In genomic region chr1:136624146-136625018, GRCm38 (mm10) we compare ENCODE assay signal across 8 mouse cellular contexts. TPM values are rescaled to one million over a fixed set of nuclear protein-coding genes. Genes with fewer than 3 reads are reported as not detected.
DNase-seq lines count a peak whose midpoint lies in the region; ATAC-seq lines count a peak whose summit lies in the region.

TSS of gene Zfp281 (plus strand) at chr1:136624901.

- H3K9ac ChIP-seq in heart, embryonic 14.5 days (ENCODE audit: low read length): peak within 1 kb of the TSS; percentile 97
- peak within 1 kb of the TSS; percentile 96 for H3K9ac ChIP-seq in liver, embryonic 13.5 days
- peak within 1 kb of the TSS; percentile 96 for H3K9ac ChIP-seq in stomach, embryonic 16.5 days (ENCODE audit: low read length)

- WGBS in heart, embryonic 14.5 days: 2% methylated on average over 45 of the region's 45 CpGs
- WGBS in liver, embryonic 13.5 days (ENCODE audit: insufficient replicate concordance): 2% methylated on average over 44 of the region's 45 CpGs
- WGBS in stomach, embryonic 16.5 days: 1% methylated on average over 45 of the region's 45 CpGs

- H3K27ac ChIP-seq in heart, embryonic 14.5 days (replicated peaks in 1 of 2; ENCODE audit: control insufficient read depth in 1 of 2, insufficient read depth in 1 of 2, low read depth in 2 of 2, low read length in 2 of 2): peak within 1 kb of the TSS; percentile 80 to 93
- H3K27ac ChIP-seq in liver, embryonic 13.5 days: peak within 1 kb of the TSS; percentile 61
- peak within 1 kb of the TSS; percentile 93 for H3K27ac ChIP-seq in stomach, embryonic 16.5 days (ENCODE audit: low read length)

- peak within 1 kb of the TSS; percentile 94 for H3K4me2 ChIP-seq in heart, embryonic 14.5 days (ENCODE audit: low read length)
- H3K4me2 ChIP-seq in liver, embryonic 13.5 days: peak within 1 kb of the TSS; percentile 92
- H3K4me2 ChIP-seq in stomach, embryonic 16.5 days (ENCODE audit: low read depth, low read length): peak within 1 kb of the TSS; percentile 87

- peak; percentile 80 for ATAC-seq in CD4-positive, CD25-positive, alpha-beta regulatory T cell, adult 4 months
- peak; percentile 96 for ATAC-seq in heart, embryonic 14.5 days (ENCODE audit: insufficient number of reproducible peaks, insufficient read depth, low FRiP score, low read depth)
- peak; percentile 96 for ATAC-seq in liver, embryonic 13.5 days (ENCODE audit: low read depth)
- ATAC-seq in stomach, embryonic 16.5 days (ENCODE audit: insufficient read depth, low FRiP score): peak; percentile 98

- peaks cover 32% of the 10 kb centered on the region for H3K36me3 ChIP-seq in heart, embryonic 14.5 days (ENCODE audit: control insufficient read depth, insufficient read depth, low read length)
- H3K36me3 ChIP-seq in liver, embryonic 13.5 days: peaks cover 21% of the 10 kb centered on the region
- H3K36me3 ChIP-seq in stomach, embryonic 16.5 days (ENCODE audit: control insufficient read depth, insufficient read depth, low read length): peaks cover 7% of the 10 kb centered on the region; the same call in 1 of the 2 replicates

- H3K9me3 ChIP-seq in heart, embryonic 14.5 days (ENCODE audit: control insufficient read depth, low read length): no peaks in the 10 kb centered on the region
- no peaks in the 10 kb centered on the region for H3K9me3 ChIP-seq in liver, embryonic 13.5 days (replicated peaks)
- no peaks in the 10 kb centered on the region for H3K9me3 ChIP-seq in stomach, embryonic 16.5 days (replicated peaks; ENCODE audit: control insufficient read depth, low read length)

- DNase-seq in c-Kit-negative CD71-positive TER-119-positive erythroid progenitor cells, embryonic 14.5 days (ENCODE audit: low read depth, low spot score): peak; percentile 63
- DNase-seq in fibroblast of lung, adult 2 months (ENCODE audit: low read depth): peak; percentile 83
- DNase-seq in kidney, postnatal 14 days: peak; percentile 98
- DNase-seq in liver, embryonic 13.5 days: peak; percentile 88
- DNase-seq in neural tube, embryonic 10.5 days (ENCODE audit: extremely low spot score, low spot score): peak; percentile 98

- peaks cover 10 to 33% of the 10 kb centered on the region in 2 experiments for H3K4me1 ChIP-seq in heart, embryonic 14.5 days (ENCODE audit: control insufficient read depth in 2 of 2, insufficient read depth in 2 of 2, low read length in 2 of 2)
- H3K4me1 ChIP-seq in liver, embryonic 13.5 days (replicated peaks): peaks cover 42% of the 10 kb centered on the region
- H3K4me1 ChIP-seq in stomach, embryonic 16.5 days (ENCODE audit: control insufficient read depth, insufficient read depth, low read length): peaks cover 25% of the 10 kb centered on the region

- H3K27me3 ChIP-seq in heart, embryonic 14.5 days (ENCODE audit: control insufficient read depth, insufficient read depth, low read length): no peaks in the 10 kb centered on the region
- H3K27me3 ChIP-seq in liver, embryonic 13.5 days: no peaks in the 10 kb centered on the region
- no peaks in the 10 kb centered on the region for H3K27me3 ChIP-seq in stomach, embryonic 16.5 days (ENCODE audit: control insufficient read depth, insufficient read depth, low read length)

- H3K4me3 ChIP-seq in heart, embryonic 14.5 days (ENCODE audit: control insufficient read depth in 1 of 2, insufficient read depth in 1 of 2, low read depth in 1 of 2, low read length in 2 of 2): peak within 1 kb of the TSS; percentile 95 to 96
- peak within 1 kb of the TSS; percentile 94 for H3K4me3 ChIP-seq in liver, embryonic 13.5 days (replicated peaks)
- H3K4me3 ChIP-seq in stomach, embryonic 16.5 days (replicated peaks; ENCODE audit: low read length): peak within 1 kb of the TSS; percentile 91

RNA-seq across cellular contexts. Expression of gene Zfp281, which starts in this region (rescaled TPM):
- polyA plus RNA-seq in CD4-positive, CD25-positive, alpha-beta regulatory T cell, adult 4 months (2017; shearing (Covaris generic)): 10 to 100 TPM; 18.5 to 32.8 TPM
- 13.2 and 14.1 TPM in 2 replicates for polyA plus RNA-seq in heart, embryonic 14.5 days (2014; fragmentation: Nextera tagmentation; extraction: Ambion mirVana)
- polyA plus RNA-seq in liver, embryonic 13.5 days (2015; fragmentation: Nextera tagmentation; extraction: Ambion mirVana): 6.7 and 8.4 TPM in 2 replicates
- polyA plus RNA-seq in stomach, embryonic 16.5 days (2015; fragmentation: Nextera tagmentation; extraction: Ambion mirVana): 11.9 and 13.6 TPM in 2 replicates

Comparison
In these comparisons a context has a peak if more than half of its experiments do, and no peak if none do; other contexts are left out.
1. Peak in every context shown above with its lines: DNase-seq, ATAC-seq, H3K4me3 ChIP-seq and H3K27ac ChIP-seq.